Mouse (Mus musculus) embryonic facial prominence, embryonic 14.5 days (tissue): ENCODE measurements around the gene Prrc2c. TPM values are rescaled to one million over a fixed set of nuclear protein-coding genes. Genes with fewer than 3 reads are reported as not detected.
"Not testable (repeated sequence)": the region's sequence is repeated elsewhere in the genome, so short reads cannot be mapped to it uniquely, and the experiment has no call there.

Experiments used
- ATAC-seq: fragments of 200-750 bp; cut with Nextera tagmentation; 2 replicates; pipeline ENCODE4 v1.8.0; 2017; ENCODE audit warnings: low read depth, moderate number of reproducible peaks, moderate TSS enrichment
- DNase-seq: peaks from one replicate; pipeline ENCODE4 v3.0.0-alpha.2; 2015; ENCODE audit warnings: low spot score
- H3K27ac ChIP-seq: fragments of 300-500 bp; sonication (generic); replicated peaks from 2 replicates; pipeline ENCODE4 v1.5.1; 2014; ENCODE audit warnings: low read depth, mild to moderate bottlenecking, low read length, moderate library complexity
- H3K27me3 ChIP-seq: fragments of 300-500 bp; sonication (generic); replicated peaks from 2 replicates; pipeline ENCODE4 v1.6.1; 2014; ENCODE audit warnings: low read length; ENCODE audit not compliant: control insufficient read depth, insufficient read depth
- H3K36me3 ChIP-seq: fragments of 300-500 bp; sonication (generic); 2 replicates; pipeline ENCODE4 v1.6.1; 2014; ENCODE audit warnings: low read length, mixed read lengths; ENCODE audit not compliant: control insufficient read depth, insufficient read depth
- H3K4me1 ChIP-seq: fragments of 300-500 bp; sonication (generic); 2 replicates; pipeline ENCODE4 v1.6.1; 2014; ENCODE audit warnings: antibody characterized with exemption, low read length; ENCODE audit not compliant: control insufficient read depth, insufficient read depth
- H3K4me2 ChIP-seq: fragments of 300-500 bp; sonication (generic); 2 replicates; pipeline ENCODE4 v1.6.1; 2014; ENCODE audit warnings: low read depth, mild to moderate bottlenecking, low read length, moderate library complexity, mixed read lengths
- H3K4me3 ChIP-seq: fragments of 300-500 bp; sonication (generic); 2 replicates; pipeline ENCODE4 v1.5.1; 2014; ENCODE audit warnings: low read depth, mild to moderate bottlenecking, low read length
- H3K9ac ChIP-seq: fragments of 300-500 bp; sonication (generic); 2 replicates; pipeline ENCODE4 v1.6.1; 2014; ENCODE audit warnings: low read depth, mild to moderate bottlenecking, low read length, moderate library complexity, mixed read lengths
- H3K9me3 ChIP-seq: fragments of 300-500 bp; sonication (generic); 2 replicates; pipeline ENCODE4 v1.6.1; 2016; ENCODE audit warnings: low read length; ENCODE audit not compliant: control insufficient read depth
- WGBS: fragments of 180-500 bp; shearing (Covaris S2); extraction: QIAGEN DNeasy Blood & Tissue Kit; methylation state at CpG from one replicate; pipeline ENCODE4 v1.1.7; 2014; 5-methylcytosine and 5-hydroxymethylcytosine counted together
- microRNA-seq: library from miRNA; unstranded; fragments of <30 nt; microRNA quantifications from one replicate; pipeline ENCODE4, GENCODE M21; 2016; ENCODE audit warnings: borderline number of aligned reads
- polyA plus RNA-seq: library from polyadenylated mRNA; unstranded; fragments of >200 nt; fragmentation: Nextera tagmentation; extraction: Ambion mirVana; gene quantifications from 2 replicates; pipeline ENCODE4 v1.2.1, GENCODE M21; 2014

Prrc2c gene
- polyA plus RNA-seq, 1 experiment from 2014 or later: 140 TPM

GRCm38 (mm10) chr1:162638535-162638934 lies 101.8 kb downstream of the Prrc2c start:
- no peak overlapping the region for H3K4me2 ChIP-seq
- no peak for ATAC-seq
- no peaks in the 10 kb centered on the region for H3K27me3 ChIP-seq
- H3K36me3 ChIP-seq: no peaks in the 10 kb centered on the region
- H3K9me3 ChIP-seq: peaks cover 9% of the 10 kb centered on the region; the same call in 1 of the 2 replicates
- no peak overlapping the region for H3K27ac ChIP-seq
- H3K9ac ChIP-seq: no peak overlapping the region
- DNase-seq: no peak
- WGBS: 91% methylated on average over 4 of the region's 4 CpGs
- H3K4me3 ChIP-seq: no peak overlapping the region
- no peaks in the 10 kb centered on the region for H3K4me1 ChIP-seq

- Histone ChIP-seq H3K27me3 (no peaks in the 10 kb centered on the region), H3K9me3 (peaks cover 9% of the 10 kb centered on the region; the same call in 1 of the 2 replicates), H3K36me3 (no peaks in the 10 kb centered on the region), H3K27ac (no peak overlapping the region), H3K4me2 (no peak overlapping the region), H3K4me1 (no peaks in the 10 kb centered on the region), H3K9ac (no peak overlapping the region), H3K4me3 (no peak overlapping the region)
- DNase-seq (no peak), ATAC-seq (no peak)
- 74% methylated on average over 3 of the region's 3 CpGs for WGBS
These were observed 103.8 kb downstream of the Prrc2c start for GRCm38 (mm10) chr1:162636516-162636915.

GRCm38 (mm10) chr1:162635291-162635931 lies 104.9 kb downstream of the Prrc2c start:
- H3K9ac ChIP-seq, H3K4me3 ChIP-seq, H3K9me3 ChIP-seq, ATAC-seq, H3K27me3 ChIP-seq, H3K36me3 ChIP-seq, H3K4me2 ChIP-seq, H3K4me1 ChIP-seq, DNase-seq, H3K27ac ChIP-seq: not testable (repeated sequence)
- WGBS: 11% methylated on average over 1 of the region's 1 CpGs

- H3K36me3 ChIP-seq, H3K27me3 ChIP-seq, H3K27ac ChIP-seq, H3K9me3 ChIP-seq, ATAC-seq, H3K9ac ChIP-seq, H3K4me2 ChIP-seq, H3K4me3 ChIP-seq, H3K4me1 ChIP-seq, DNase-seq: not testable (repeated sequence)
- WGBS: 89% methylated on average over 15 of the region's 15 CpGs
These were observed 112.0 kb downstream of the Prrc2c start for GRCm38 (mm10) chr1:162628326-162628725.

- not testable (repeated sequence) for ATAC-seq, H3K4me2 ChIP-seq, H3K27ac ChIP-seq, H3K9me3 ChIP-seq, DNase-seq, H3K27me3 ChIP-seq, H3K4me3 ChIP-seq, H3K9ac ChIP-seq, H3K4me1 ChIP-seq, H3K36me3 ChIP-seq
- 85% methylated on average over 4 of the region's 4 CpGs for WGBS
These were observed 112.5 kb downstream of the Prrc2c start for GRCm38 (mm10) chr1:162627821-162628220.

GRCm38 (mm10) chr1:162625229-162625628 lies 115.1 kb downstream of the Prrc2c start:
- DNase-seq: no peak
- WGBS: 61% methylated on average over 7 of the region's 7 CpGs
- no peak overlapping the region for H3K4me3 ChIP-seq
- no peaks in the 10 kb centered on the region for H3K9me3 ChIP-seq
- H3K4me1 ChIP-seq: no peaks in the 10 kb centered on the region
- H3K4me2 ChIP-seq: no peak overlapping the region
- no peak overlapping the region for H3K9ac ChIP-seq
- H3K27me3 ChIP-seq: no peaks in the 10 kb centered on the region
- no peak overlapping the region for H3K27ac ChIP-seq
- no peak for ATAC-seq
- H3K36me3 ChIP-seq: no peaks in the 10 kb centered on the region

GRCm38 (mm10) chr1:162623895-162624294 lies 116.5 kb downstream of the Prrc2c start:
- Histone ChIP-seq H3K9ac (no peak overlapping the region), H3K4me3 (no peak overlapping the region), H3K27me3 (no peaks in the 10 kb centered on the region), H3K27ac (no peak overlapping the region), H3K9me3 (no peaks in the 10 kb centered on the region), H3K36me3 (no peaks in the 10 kb centered on the region), H3K4me2 (no peak overlapping the region), H3K4me1 (no peaks in the 10 kb centered on the region)
- no peak for DNase-seq
- no peak for ATAC-seq
- 27% methylated on average over 4 of the region's 4 CpGs for WGBS

Small RNAs within 50 kb of the gene (microRNA-seq; reads per million reads assigned to microRNA genes)
- gene Gm27616: not detected

Other genes with a start within 250 kb of the Prrc2c start
- 12.7 and 19.0 TPM in 2 replicates for gene Mettl13, start 192.0 kb downstream of the Prrc2c start, polyA plus RNA-seq
- gene Vamp4, start 170.0 kb downstream of the Prrc2c start, polyA plus RNA-seq: 62.1 and 63.7 TPM in 2 replicates
- gene Myoc, start 101.4 kb downstream of the Prrc2c start, polyA plus RNA-seq: 0.26 TPM in 1 of 2 replicates, not detected in the other
- gene Myocos, start 82.3 kb downstream of the Prrc2c start, polyA plus RNA-seq: not detected in 2 replicates
- 0.21 and 0.60 TPM in 2 replicates for gene Fmo4, start 73.4 kb upstream of the Prrc2c start, polyA plus RNA-seq
- gene Fmo1, start 126.1 kb upstream of the Prrc2c start, polyA plus RNA-seq: 62.1 and 79.1 TPM in 2 replicates
- 3.5 and 5.2 TPM in 2 replicates for gene Fmo2, start 158.2 kb upstream of the Prrc2c start, polyA plus RNA-seq
- 3.1 and 4.0 TPM in 2 replicates for gene Fmo6, start 197.0 kb upstream of the Prrc2c start, polyA plus RNA-seq
- gene Fmo3, start 244.0 kb upstream of the Prrc2c start, polyA plus RNA-seq: not detected in 2 replicates